Mouse (Mus musculus) liver, embryonic 13.5 days (tissue): ENCODE results near the gene Mark4. TPM values are rescaled to one million over a fixed set of nuclear protein-coding genes. Genes with fewer than 3 reads are reported as not detected.
A peak's percentile ranks its signal among the peaks of the same experiment; 100 is the strongest.

Source experiments
- ATAC-seq: fragments of 200-750 bp; cut with Nextera tagmentation; 2 replicates; pipeline ENCODE4 v1.8.0; 2017; ENCODE audit warnings: low read depth, mild to moderate bottlenecking, moderate number of reproducible peaks, moderate library complexity
- DNase-seq: peaks from one replicate; pipeline ENCODE4 v3.0.0; 2022
- H3K27ac ChIP-seq: fragments of 300-500 bp; sonication (generic); 2 replicates; pipeline ENCODE4 v1.5.1; 2015; ENCODE audit warnings: moderate library complexity, mild to moderate bottlenecking, inconsistent platforms
- H3K27me3 ChIP-seq: fragments of 300-500 bp; sonication (generic); 2 replicates; pipeline ENCODE4 v1.6.1; 2015; ENCODE audit warnings: mild to moderate bottlenecking, inconsistent platforms
- H3K36me3 ChIP-seq: fragments of 300-500 bp; sonication (generic); 2 replicates; pipeline ENCODE4 v1.6.1; 2015; ENCODE audit warnings: mild to moderate bottlenecking, inconsistent platforms
- H3K4me1 ChIP-seq: fragments of 300-500 bp; sonication (generic); replicated peaks from 2 replicates; pipeline ENCODE4 v1.6.1; 2015; ENCODE audit warnings: inconsistent platforms
- H3K4me2 ChIP-seq: fragments of 300-500 bp; sonication (generic); 2 replicates; pipeline ENCODE4 v1.6.1; 2015; ENCODE audit warnings: inconsistent platforms, mild to moderate bottlenecking, moderate library complexity
- H3K4me3 ChIP-seq: fragments of 300-500 bp; sonication (generic); replicated peaks from 2 replicates; pipeline ENCODE4 v1.5.1; 2015; ENCODE audit warnings: mild to moderate bottlenecking, inconsistent platforms
- H3K9ac ChIP-seq: fragments of 300-500 bp; sonication (generic); 2 replicates; pipeline ENCODE4 v1.6.1; 2015; ENCODE audit warnings: mild to moderate bottlenecking, inconsistent platforms
- H3K9me3 ChIP-seq: fragments of 300-500 bp; sonication (generic); replicated peaks from 2 replicates; pipeline ENCODE4 v1.6.1; 2016; ENCODE audit warnings: inconsistent platforms
- WGBS: fragments of 180-500 bp; shearing (Covaris S2); methylation state at CpG from one replicate; pipeline ENCODE4 v1.1.7; 2015; ENCODE audit not compliant: insufficient replicate concordance; 5-methylcytosine and 5-hydroxymethylcytosine counted together
- polyA plus RNA-seq: library from polyadenylated mRNA; unstranded; fragments of >200 nt; fragmentation: Nextera tagmentation; extraction: Ambion mirVana; gene quantifications from 2 replicates; pipeline ENCODE4 v1.2.1, GENCODE M21; 2015

The Mark4 gene
- polyA plus RNA-seq, 1 experiment from 2014 or later: 1.6 TPM

- no peak for ATAC-seq
- no peak overlapping the region for H3K4me2 ChIP-seq
- DNase-seq: no peak
- H3K9me3 ChIP-seq: no peaks in the 10 kb centered on the region
- H3K27me3 ChIP-seq: no peaks in the 10 kb centered on the region
- H3K4me1 ChIP-seq: peaks cover 3% of the 10 kb centered on the region
- H3K36me3 ChIP-seq: peaks cover 71% of the 10 kb centered on the region
- H3K9ac ChIP-seq: no peak overlapping the region
- no peak overlapping the region for H3K27ac ChIP-seq
- no peak overlapping the region for H3K4me3 ChIP-seq
- 85% methylated on average over 2 of the region's 2 CpGs for WGBS
These were observed 22.3 kb downstream of the Mark4 start for GRCm38 (mm10) chr7:19436276-19436675.

GRCm38 (mm10) chr7:19432475-19432874 lies 26.1 kb downstream of the Mark4 start:
- WGBS: 81% methylated on average over 2 of the region's 2 CpGs
- Histone ChIP-seq H3K36me3 (peaks cover 86% of the 10 kb centered on the region), H3K9me3 (no peaks in the 10 kb centered on the region), H3K4me3 (no peak overlapping the region), H3K4me2 (no peak overlapping the region), H3K27me3 (no peaks in the 10 kb centered on the region), H3K4me1 (no peaks in the 10 kb centered on the region), H3K27ac (no peak overlapping the region), H3K9ac (no peak overlapping the region)
- DNase-seq: no peak
- no peak for ATAC-seq

- H3K27me3 ChIP-seq: no peaks in the 10 kb centered on the region
- H3K27ac ChIP-seq: no peak overlapping the region
- 79% methylated on average over 6 of the region's 6 CpGs for WGBS
- no peaks in the 10 kb centered on the region for H3K4me1 ChIP-seq
- ATAC-seq (no peak), DNase-seq (no peak)
- no peak overlapping the region for H3K4me3 ChIP-seq
- H3K9ac ChIP-seq: no peak overlapping the region
- H3K9me3 ChIP-seq: no peaks in the 10 kb centered on the region
- peaks cover 88% of the 10 kb centered on the region for H3K36me3 ChIP-seq
- no peak overlapping the region for H3K4me2 ChIP-seq
These were observed 28.2 kb downstream of the Mark4 start for GRCm38 (mm10) chr7:19430402-19430801.

GRCm38 (mm10) chr7:19429726-19430125 lies 28.9 kb downstream of the Mark4 start:
- no peaks in the 10 kb centered on the region for H3K9me3 ChIP-seq
- no peak overlapping the region for H3K9ac ChIP-seq
- peaks cover 81% of the 10 kb centered on the region for H3K36me3 ChIP-seq
- H3K27ac ChIP-seq: no peak overlapping the region
- H3K4me2 ChIP-seq: no peak overlapping the region
- no peak for DNase-seq
- H3K4me3 ChIP-seq: no peak overlapping the region
- ATAC-seq: no peak
- H3K27me3 ChIP-seq: no peaks in the 10 kb centered on the region
- WGBS: 73% methylated on average over 8 of the region's 8 CpGs
- H3K4me1 ChIP-seq: no peaks in the 10 kb centered on the region

- Histone ChIP-seq H3K27ac (no peak overlapping the region), H3K9me3 (no peaks in the 10 kb centered on the region), H3K4me3 (no peak overlapping the region), H3K36me3 (peaks cover 65% of the 10 kb centered on the region), H3K4me2 (no peak overlapping the region), H3K9ac (no peak overlapping the region), H3K27me3 (no peaks in the 10 kb centered on the region), H3K4me1 (no peaks in the 10 kb centered on the region)
- DNase-seq: no peak
- ATAC-seq: no peak
- 79% methylated on average over 15 of the region's 15 CpGs for WGBS
These were observed 30.5 kb downstream of the Mark4 start for GRCm38 (mm10) chr7:19427999-19428650.

GRCm38 (mm10) chr7:19426888-19427287 lies 31.7 kb downstream of the Mark4 start:
- Histone ChIP-seq H3K36me3 (peaks cover 53% of the 10 kb centered on the region), H3K27ac (no peak overlapping the region), H3K9me3 (no peaks in the 10 kb centered on the region), H3K27me3 (peaks cover 11% of the 10 kb centered on the region), H3K4me1 (no peaks in the 10 kb centered on the region), H3K4me2 (no peak overlapping the region), H3K4me3 (no peak overlapping the region), H3K9ac (no peak overlapping the region)
- DNase-seq: no peak
- no peak for ATAC-seq
- 68% methylated on average over 6 of the region's 6 CpGs for WGBS

- Histone ChIP-seq H3K9ac (no peak overlapping the region), H3K36me3 (peaks cover 48% of the 10 kb centered on the region), H3K27ac (no peak overlapping the region), H3K27me3 (peaks cover 17% of the 10 kb centered on the region), H3K4me2 (no peak overlapping the region), H3K4me1 (peaks cover 4% of the 10 kb centered on the region), H3K4me3 (no peak overlapping the region), H3K9me3 (no peaks in the 10 kb centered on the region)
- WGBS: 66% methylated on average over 6 of the region's 6 CpGs
- ATAC-seq (no peak), DNase-seq (no peak)
These were observed 32.3 kb downstream of the Mark4 start for GRCm38 (mm10) chr7:19426349-19426748.

- no peak for ATAC-seq
- Histone ChIP-seq H3K4me3 (no peak overlapping the region), H3K36me3 (peaks cover 33% of the 10 kb centered on the region), H3K4me1 (peaks cover 19% of the 10 kb centered on the region), H3K9me3 (no peaks in the 10 kb centered on the region), H3K27ac (no peak overlapping the region), H3K4me2 (no peak overlapping the region), H3K9ac (no peak overlapping the region), H3K27me3 (peaks cover 40% of the 10 kb centered on the region)
- WGBS: 58% methylated on average over 4 of the region's 4 CpGs
- DNase-seq: no peak
These were observed 34.6 kb downstream of the Mark4 start for GRCm38 (mm10) chr7:19424051-19424450.

GRCm38 (mm10) chr7:19423083-19423482 lies 35.5 kb downstream of the Mark4 start:
- 65% methylated on average over 3 of the region's 3 CpGs for WGBS
- no peak overlapping the region for H3K9ac ChIP-seq
- H3K4me1 ChIP-seq: peaks cover 19% of the 10 kb centered on the region
- H3K9me3 ChIP-seq: no peaks in the 10 kb centered on the region
- ATAC-seq (no peak), DNase-seq (no peak)
- peaks cover 25% of the 10 kb centered on the region for H3K36me3 ChIP-seq
- no peak overlapping the region for H3K4me3 ChIP-seq
- no peak overlapping the region for H3K27ac ChIP-seq
- peaks cover 49% of the 10 kb centered on the region for H3K27me3 ChIP-seq
- no peak overlapping the region for H3K4me2 ChIP-seq

- Histone ChIP-seq H3K27ac (no peak overlapping the region), H3K9me3 (no peaks in the 10 kb centered on the region), H3K36me3 (peaks cover 6% of the 10 kb centered on the region), H3K4me3 (peak overlapping the region; percentile 25), H3K27me3 (peaks cover 70% of the 10 kb centered on the region), H3K9ac (no peak overlapping the region), H3K4me1 (peaks cover 19% of the 10 kb centered on the region), H3K4me2 (peak overlapping the region; percentile 61)
- ATAC-seq (peak; percentile 91), DNase-seq (peak; percentile 79)
- WGBS: 10% methylated on average over 43 of the region's 43 CpGs
These were observed 37.6 kb downstream of the Mark4 start for GRCm38 (mm10) chr7:19420821-19421636.

GRCm38 (mm10) chr7:19420121-19420520 lies 38.5 kb downstream of the Mark4 start:
- Histone ChIP-seq H3K27me3 (peaks cover 79% of the 10 kb centered on the region), H3K4me2 (no peak overlapping the region), H3K36me3 (no peaks in the 10 kb centered on the region), H3K4me1 (peaks cover 19% of the 10 kb centered on the region), H3K4me3 (no peak overlapping the region), H3K9ac (no peak overlapping the region), H3K27ac (no peak overlapping the region), H3K9me3 (no peaks in the 10 kb centered on the region)
- DNase-seq: no peak
- ATAC-seq: no peak
- WGBS: 8% methylated on average over 28 of the region's 28 CpGs
